Mouse (Mus musculus) lung, embryonic 16.5 days (tissue): ENCODE measurements around the gene Cldn3. TPM values are rescaled to one million over a fixed set of nuclear protein-coding genes. Genes with fewer than 3 reads are reported as not detected.
A peak's percentile ranks its signal among the peaks of the same experiment; 100 is the strongest.

ENCODE experiments used
- ATAC-seq: fragments of 200-750 bp; cut with Nextera tagmentation; 2 replicates; pipeline ENCODE4 v1.8.0; 2017; ENCODE audit warnings: low read depth, mild to moderate bottlenecking, moderate library complexity
- H3K27ac ChIP-seq: fragments of 300-500 bp; sonication (generic); 2 replicates; pipeline ENCODE4 v1.5.1; 2014; ENCODE audit warnings: mild to moderate bottlenecking, control low read depth, low read length
- H3K27me3 ChIP-seq: fragments of 300-500 bp; sonication (generic); 2 replicates; pipeline ENCODE4 v1.6.1; 2014; ENCODE audit warnings: low read depth, low read length, mixed read lengths; ENCODE audit not compliant: control insufficient read depth, insufficient read depth
- H3K36me3 ChIP-seq: fragments of 300-500 bp; sonication (generic); 2 replicates; pipeline ENCODE4 v1.6.1; 2014; ENCODE audit warnings: low read length; ENCODE audit not compliant: control insufficient read depth, insufficient read depth
- H3K4me1 ChIP-seq: fragments of 300-500 bp; sonication (generic); replicated peaks from 2 replicates; pipeline ENCODE4 v1.6.1; 2014; ENCODE audit warnings: low read length, mixed read lengths; ENCODE audit not compliant: control insufficient read depth, insufficient read depth
- H3K4me2 ChIP-seq: fragments of 300-500 bp; sonication (generic); 2 replicates; pipeline ENCODE4 v1.6.1; 2014; ENCODE audit warnings: low read depth, low read length, control low read depth
- H3K4me3 ChIP-seq: fragments of 300-500 bp; sonication (generic); 2 replicates; pipeline ENCODE4 v1.5.1; 2014; ENCODE audit warnings: mild to moderate bottlenecking, low read length, control low read depth
- H3K9ac ChIP-seq: fragments of 300-500 bp; sonication (generic); 2 replicates; pipeline ENCODE4 v1.6.1; 2014; ENCODE audit warnings: low read length, control low read depth
- H3K9me3 ChIP-seq: fragments of 300-500 bp; sonication (generic); 2 replicates; pipeline ENCODE4 v1.6.1; 2016; ENCODE audit warnings: low read length; ENCODE audit not compliant: control insufficient read depth
- WGBS: fragments of 180-500 bp; shearing (Covaris S2); extraction: QIAGEN DNeasy Blood & Tissue Kit; methylation state at CpG from one replicate; pipeline ENCODE4 v1.1.7; 2014; 5-methylcytosine and 5-hydroxymethylcytosine counted together
- polyA plus RNA-seq: library from polyadenylated mRNA; unstranded; fragments of >200 nt; fragmentation: Nextera tagmentation; extraction: Ambion mirVana; gene quantifications from 2 replicates; pipeline ENCODE4 v1.2.1, GENCODE M21; 2015

The Cldn3 gene
- polyA plus RNA-seq, 1 experiment from 2014 or later: 328 TPM

- WGBS: 32% methylated on average over 4 of the region's 4 CpGs
- Histone ChIP-seq H3K36me3 (no peaks in the 10 kb centered on the region), H3K4me1 (peaks cover 20% of the 10 kb centered on the region), H3K27ac (no peak overlapping the region), H3K9ac (no peak overlapping the region), H3K9me3 (no peaks in the 10 kb centered on the region), H3K4me2 (no peak overlapping the region), H3K27me3 (no peaks in the 10 kb centered on the region), H3K4me3 (no peak overlapping the region)
- ATAC-seq: no peak
These were observed 30.3 kb downstream of the Cldn3 start for GRCm38 (mm10) chr5:135016224-135016759.

- Histone ChIP-seq H3K9me3 (no peaks in the 10 kb centered on the region), H3K4me3 (no peak overlapping the region), H3K36me3 (no peaks in the 10 kb centered on the region), H3K4me1 (peaks cover 45% of the 10 kb centered on the region), H3K27me3 (no peaks in the 10 kb centered on the region), H3K4me2 (no peak overlapping the region), H3K27ac (peak overlapping the region; percentile 79), H3K9ac (no peak overlapping the region)
- WGBS: 9% methylated on average over 6 of the region's 6 CpGs
- peak; percentile 67 for ATAC-seq
These were observed 35.8 kb downstream of the Cldn3 start for GRCm38 (mm10) chr5:135021814-135022213.

GRCm38 (mm10) chr5:135023344-135024173 is 37.5 kb downstream of the Cldn3 start, which contains the start of gene Stx1a:
TSS of gene Stx1a (plus strand) at chr5:135023482.
- Histone ChIP-seq H3K4me1 (peaks cover 48% of the 10 kb centered on the region), H3K4me2 (peak within 1 kb of the TSS; percentile 95), H3K27ac (peak within 1 kb of the TSS; percentile 79), H3K27me3 (no peaks in the 10 kb centered on the region), H3K4me3 (peak within 1 kb of the TSS; percentile 67), H3K9ac (peak within 1 kb of the TSS; percentile 78), H3K36me3 (no peaks in the 10 kb centered on the region), H3K9me3 (no peaks in the 10 kb centered on the region)
- under 1% methylated on average over 61 of the region's 61 CpGs for WGBS
- peak; percentile 93 for ATAC-seq

DNA sequence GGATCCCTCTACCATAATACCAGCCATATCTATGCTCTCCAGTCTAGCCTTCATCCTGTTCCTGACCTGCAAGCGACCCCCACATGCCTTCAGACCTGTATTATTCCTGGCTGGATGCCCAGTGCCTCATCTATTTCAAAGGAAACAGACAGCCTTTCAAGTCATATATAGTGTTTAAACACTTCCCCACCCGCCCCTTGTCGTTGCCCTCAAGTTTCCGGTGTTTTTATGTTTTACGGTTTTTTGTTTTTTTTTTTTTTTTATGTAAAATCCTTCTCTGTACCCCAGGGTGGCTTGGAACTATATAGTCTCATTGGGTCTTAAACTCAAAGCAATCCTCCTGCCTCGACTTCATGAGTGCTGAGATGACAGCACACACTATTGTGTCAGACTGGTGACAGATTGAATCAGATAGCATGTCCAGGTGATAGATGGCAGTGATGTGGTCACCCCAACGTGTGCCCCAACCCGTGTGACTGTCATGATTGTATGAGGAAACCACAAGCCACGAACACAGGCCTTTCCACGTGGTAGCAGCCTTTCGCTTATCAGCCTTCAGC is 38.7 kb downstream of the Cldn3 start:
- Histone ChIP-seq H3K4me2 (peak overlapping the region; percentile 95), H3K27ac (0 out of 2 replicates have a peak overlapping the region, but pooled peaks have one; percentile 29), H3K4me3 (peak overlapping the region; percentile 67), H3K9me3 (no peaks in the 10 kb centered on the region), H3K27me3 (no peaks in the 10 kb centered on the region), H3K4me1 (peaks cover 57% of the 10 kb centered on the region), H3K36me3 (no peaks in the 10 kb centered on the region), H3K9ac (peak overlapping the region; percentile 78)
- no peak for ATAC-seq
- 13% methylated on average over 11 of the region's 11 CpGs for WGBS

- H3K9ac ChIP-seq: no peak overlapping the region
- H3K4me1 ChIP-seq: peaks cover 57% of the 10 kb centered on the region
These were observed 39.9 kb downstream of the Cldn3 start for GRCm38 (mm10) chr5:135025899-135026298.

DNA sequence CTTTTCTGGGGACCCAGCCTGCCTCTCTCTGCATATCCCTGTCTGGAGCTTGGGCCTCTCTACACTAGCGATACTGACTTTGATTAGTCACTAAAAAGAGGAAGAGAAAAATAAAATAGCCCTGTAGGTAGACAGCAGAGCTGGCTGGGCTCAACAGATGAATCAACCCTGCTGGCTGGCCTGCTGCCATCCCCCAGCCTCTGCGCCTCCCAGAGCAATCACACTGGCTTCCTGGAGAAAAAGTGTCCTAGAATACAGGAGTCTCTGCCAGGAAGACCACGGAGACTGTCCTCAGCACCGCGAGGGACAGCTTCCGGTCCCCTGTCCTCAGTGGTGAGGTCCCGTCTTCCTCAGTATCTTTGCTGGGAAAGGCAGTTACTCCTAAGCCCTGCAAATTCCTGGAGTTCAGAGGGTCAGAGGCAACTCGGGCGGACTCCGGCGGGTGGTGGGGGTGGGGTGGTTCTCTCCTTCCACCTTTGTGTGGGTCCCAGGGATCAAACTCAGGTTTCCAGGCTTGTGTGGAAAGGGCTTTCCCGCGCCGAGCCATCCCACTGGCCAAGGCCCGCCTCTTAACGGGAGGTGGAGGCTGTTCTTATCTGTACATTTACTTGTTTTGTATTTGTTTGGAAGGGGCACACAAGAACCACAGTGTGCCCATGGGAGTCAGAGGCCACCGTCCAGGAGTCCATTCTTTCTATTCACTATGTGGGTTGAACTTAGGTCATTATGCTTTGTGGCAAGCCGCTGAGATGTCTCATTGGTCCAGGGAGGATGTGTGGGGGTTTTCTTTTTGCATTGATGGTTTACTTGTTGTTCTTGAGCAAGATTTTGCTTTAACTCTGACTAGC is 43.2 kb downstream of the Cldn3 start:
- H3K9me3 ChIP-seq: peaks cover under 1% of the 10 kb centered on the region; the same call in 1 of the 2 replicates
- peaks cover 32% of the 10 kb centered on the region for H3K4me1 ChIP-seq
- H3K27ac ChIP-seq: no peak overlapping the region
- H3K27me3 ChIP-seq: no peaks in the 10 kb centered on the region
- H3K4me3 ChIP-seq: peak overlapping the region; percentile 11; the same call in 1 of the 2 replicates
- 29% methylated on average over 18 of the region's 18 CpGs for WGBS
- ATAC-seq: peak; percentile 46; the same call in 1 of the 2 replicates
- peak overlapping the region; percentile 34 for H3K4me2 ChIP-seq
- peak overlapping the region; percentile 24; the same call in 1 of the 2 replicates for H3K9ac ChIP-seq
- no peaks in the 10 kb centered on the region for H3K36me3 ChIP-seq

More at GRCm38 (mm10) chr5:135025899-135026298, 39.9 kb downstream of the Cldn3 start:
- Histone ChIP-seq H3K9me3 (no peaks in the 10 kb centered on the region), H3K4me2 (peak overlapping the region; percentile 95; the same call in 1 of the 2 replicates), H3K27ac (no peak overlapping the region), H3K36me3 (no peaks in the 10 kb centered on the region), H3K4me3 (no peak overlapping the region), H3K27me3 (no peaks in the 10 kb centered on the region)
- no peak for ATAC-seq
- 3% methylated on average over 7 of the region's 7 CpGs for WGBS

- no peak for ATAC-seq
- WGBS: 92% methylated on average over 5 of the region's 5 CpGs
- Histone ChIP-seq H3K36me3 (no peaks in the 10 kb centered on the region), H3K9me3 (peaks cover 5% of the 10 kb centered on the region; the same call in 1 of the 2 replicates), H3K27ac (no peak overlapping the region), H3K4me3 (no peak overlapping the region), H3K4me2 (no peak overlapping the region), H3K4me1 (peaks cover 12% of the 10 kb centered on the region), H3K27me3 (no peaks in the 10 kb centered on the region), H3K9ac (no peak overlapping the region)
These were observed 46.6 kb downstream of the Cldn3 start for GRCm38 (mm10) chr5:135032581-135032980.

- 94% methylated on average over 2 of the region's 2 CpGs for WGBS
These were observed 48.6 kb downstream of the Cldn3 start for GRCm38 (mm10) chr5:135034593-135034992.

More at GRCm38 (mm10) chr5:135034593-135034992, 48.6 kb downstream of the Cldn3 start:
- H3K4me3 ChIP-seq: no peak overlapping the region
- H3K27me3 ChIP-seq: no peaks in the 10 kb centered on the region
- H3K36me3 ChIP-seq: no peaks in the 10 kb centered on the region
- H3K4me1 ChIP-seq: no peaks in the 10 kb centered on the region
- peaks cover 5% of the 10 kb centered on the region; the same call in 1 of the 2 replicates for H3K9me3 ChIP-seq
- H3K27ac ChIP-seq: no peak overlapping the region
- H3K9ac ChIP-seq: no peak overlapping the region
- no peak overlapping the region for H3K4me2 ChIP-seq
- no peak for ATAC-seq
